Mouse (Mus musculus) neural tube, embryonic 14.5 days (tissue): Measurements from ENCODE around the gene Unc50. TPM values are rescaled to one million over a fixed set of nuclear protein-coding genes. Genes with fewer than 3 reads are reported as not detected.

Experiments
- ATAC-seq: fragments of 200-750 bp; cut with Nextera tagmentation; 2 replicates; pipeline ENCODE4 v1.8.0; 2017; ENCODE audit warnings: low read depth, mild to moderate bottlenecking, moderate TSS enrichment, moderate library complexity
- H3K27ac ChIP-seq: fragments of 300-500 bp; sonication (generic); 2 replicates; pipeline ENCODE4 v1.5.1; 2014; ENCODE audit warnings: low read depth, mild to moderate bottlenecking, control low read depth, low read length, moderate library complexity, mixed read lengths
- H3K27me3 ChIP-seq: fragments of 300-500 bp; sonication (generic); 2 replicates; pipeline ENCODE4 v1.6.1; 2014; ENCODE audit warnings: low read length; ENCODE audit not compliant: control insufficient read depth, insufficient read depth
- H3K36me3 ChIP-seq: fragments of 300-500 bp; sonication (generic); 2 replicates; pipeline ENCODE4 v1.6.1; 2014; ENCODE audit warnings: low read length, mixed read lengths; ENCODE audit not compliant: control insufficient read depth, insufficient read depth
- H3K4me1 ChIP-seq: fragments of 300-500 bp; sonication (generic); 2 replicates; pipeline ENCODE4 v1.6.1; 2014; ENCODE audit warnings: low read length; ENCODE audit not compliant: control insufficient read depth, insufficient read depth
- H3K4me2 ChIP-seq: fragments of 300-500 bp; sonication (generic); 2 replicates; pipeline ENCODE4 v1.6.1; 2014; ENCODE audit warnings: mild to moderate bottlenecking, low read depth, low read length, control low read depth
- H3K4me3 ChIP-seq: fragments of 300-500 bp; sonication (generic); 2 replicates; pipeline ENCODE4 v1.5.1; 2014; ENCODE audit warnings: low read depth, low read length, control low read depth, mixed read lengths
- H3K9ac ChIP-seq: fragments of 300-500 bp; sonication (generic); replicated peaks from 2 replicates; pipeline ENCODE4 v1.6.1; 2014; ENCODE audit warnings: low read depth, mild to moderate bottlenecking, control low read depth, low read length, mixed read lengths
- H3K9me3 ChIP-seq: fragments of 300-500 bp; sonication (generic); 2 replicates; pipeline ENCODE4 v1.6.1; 2016; ENCODE audit warnings: low read length; ENCODE audit not compliant: control insufficient read depth
- WGBS: fragments of 180-500 bp; shearing (Covaris S2); extraction: QIAGEN DNeasy Blood & Tissue Kit; methylation state at CpG from one replicate; pipeline ENCODE4 v1.1.7; 2014; 5-methylcytosine and 5-hydroxymethylcytosine counted together
- polyA plus RNA-seq: library from polyadenylated mRNA; unstranded; fragments of >200 nt; fragmentation: Nextera tagmentation; extraction: Ambion mirVana; gene quantifications from 2 replicates; pipeline ENCODE4 v1.2.1, GENCODE M21; 2014

The Unc50 gene
- polyA plus RNA-seq = 120 and 126 TPM in 2 replicates

DNA sequence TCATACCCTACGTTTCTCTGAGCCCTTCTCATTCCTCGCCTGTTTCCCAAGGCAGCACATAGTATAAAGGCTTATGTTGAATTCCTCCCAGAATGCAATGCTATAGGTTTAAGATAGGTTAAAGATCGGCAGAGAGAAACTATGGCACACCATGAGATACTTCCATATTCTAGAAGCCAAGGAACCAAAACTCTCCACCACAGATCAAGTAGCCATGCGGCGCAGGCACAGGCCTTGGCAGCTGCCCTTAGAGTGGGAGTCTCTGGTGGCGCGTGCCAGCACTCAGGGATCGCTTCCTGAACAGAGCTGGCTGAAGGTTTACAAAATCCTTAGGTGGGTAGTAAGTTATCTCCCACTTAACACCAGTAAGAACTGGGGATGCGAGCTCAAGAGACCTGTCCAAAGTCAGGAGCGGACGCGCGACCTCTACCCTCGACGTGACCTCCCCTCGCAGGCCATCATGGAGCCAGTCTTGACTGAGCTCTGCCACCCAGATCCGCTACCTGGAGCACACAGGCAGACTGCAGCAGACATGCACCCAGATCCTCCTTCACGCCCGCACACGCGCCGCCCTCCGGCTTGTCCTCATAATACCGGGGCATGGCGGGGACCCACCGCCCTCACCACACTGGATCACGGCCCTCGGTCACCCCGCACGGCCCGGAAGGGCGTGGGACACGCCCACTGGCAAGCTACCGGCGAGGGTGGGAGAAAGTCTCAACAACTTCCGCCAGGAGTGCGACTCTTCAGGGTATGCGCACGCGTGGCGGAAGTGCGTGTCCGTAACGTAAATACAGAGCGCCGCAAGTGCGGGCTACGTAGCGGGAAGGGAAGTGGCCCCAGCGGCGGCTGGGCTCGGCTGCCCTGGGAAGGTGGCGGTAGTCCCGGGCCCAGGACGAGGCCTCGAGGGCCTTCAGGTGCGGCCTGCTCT lies at the start of gene Unc50, which contains the start of gene Coa5:
Gene Unc50, plus strand, starts transcription at position 774 of the 931 bp plus-strand sequence.
Gene Coa5, minus strand, starts transcription at position 738 of the 931 bp plus-strand sequence.
- peaks cover 16% of the 10 kb centered on the region for H3K4me1 ChIP-seq
- peak within 1 kb of the TSS; percentile 60 for H3K27ac ChIP-seq
- H3K4me3 ChIP-seq = peak within 1 kb of the TSS; percentile 94
- no peaks in the 10 kb centered on the region for H3K27me3 ChIP-seq
- peak; percentile 99 for ATAC-seq
- peaks cover 17% of the 10 kb centered on the region for H3K36me3 ChIP-seq
- peak within 1 kb of the TSS; percentile 90 for H3K4me2 ChIP-seq
- no peaks in the 10 kb centered on the region for H3K9me3 ChIP-seq
- WGBS = 3% methylated on average over 57 of the region's 57 CpGs
- peak within 1 kb of the TSS; percentile 91 for H3K9ac ChIP-seq

- Histone ChIP-seq H3K9me3 (no peaks in the 10 kb centered on the region), H3K4me1 (no peaks in the 10 kb centered on the region), H3K4me3 (no peak overlapping the region), H3K27ac (no peak overlapping the region), H3K36me3 (peaks cover 26% of the 10 kb centered on the region), H3K27me3 (no peaks in the 10 kb centered on the region), H3K4me2 (no peak overlapping the region), H3K9ac (no peak overlapping the region)
- no peak for ATAC-seq
- 93% methylated on average over 5 of the region's 5 CpGs for WGBS
Measured at GRCm38 (mm10) chr1:37380913-37381312, 49.0 kb upstream of the Unc50 start.

DNA sequence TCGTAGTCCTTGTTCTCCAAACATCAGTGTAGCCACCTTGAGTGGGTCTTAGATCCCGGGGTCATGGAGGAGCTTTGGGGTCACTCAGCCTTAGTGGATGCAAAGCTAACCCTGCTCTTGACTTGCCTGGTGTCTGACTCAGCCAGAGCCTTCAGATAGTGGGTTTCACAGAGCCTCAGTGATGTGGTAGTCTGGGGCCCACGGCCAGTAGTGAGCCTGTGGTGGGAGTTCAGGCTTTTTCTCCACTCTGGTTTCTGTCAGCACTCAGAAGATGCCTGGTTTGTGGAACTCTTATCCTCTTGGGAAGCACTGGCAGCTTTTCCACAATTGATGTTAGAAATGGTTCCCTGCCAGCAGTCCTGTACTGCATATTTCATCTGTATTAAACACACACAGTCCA lies 45.6 kb upstream of the Unc50 start:
- Histone ChIP-seq H3K9me3 (no peaks in the 10 kb centered on the region), H3K9ac (no peak overlapping the region), H3K4me1 (no peaks in the 10 kb centered on the region), H3K36me3 (peaks cover 17% of the 10 kb centered on the region), H3K27ac (no peak overlapping the region), H3K4me3 (no peak overlapping the region), H3K4me2 (no peak overlapping the region), H3K27me3 (no peaks in the 10 kb centered on the region)
- no peak for ATAC-seq
- WGBS = 90% methylated on average over 3 of the region's 3 CpGs

DNA sequence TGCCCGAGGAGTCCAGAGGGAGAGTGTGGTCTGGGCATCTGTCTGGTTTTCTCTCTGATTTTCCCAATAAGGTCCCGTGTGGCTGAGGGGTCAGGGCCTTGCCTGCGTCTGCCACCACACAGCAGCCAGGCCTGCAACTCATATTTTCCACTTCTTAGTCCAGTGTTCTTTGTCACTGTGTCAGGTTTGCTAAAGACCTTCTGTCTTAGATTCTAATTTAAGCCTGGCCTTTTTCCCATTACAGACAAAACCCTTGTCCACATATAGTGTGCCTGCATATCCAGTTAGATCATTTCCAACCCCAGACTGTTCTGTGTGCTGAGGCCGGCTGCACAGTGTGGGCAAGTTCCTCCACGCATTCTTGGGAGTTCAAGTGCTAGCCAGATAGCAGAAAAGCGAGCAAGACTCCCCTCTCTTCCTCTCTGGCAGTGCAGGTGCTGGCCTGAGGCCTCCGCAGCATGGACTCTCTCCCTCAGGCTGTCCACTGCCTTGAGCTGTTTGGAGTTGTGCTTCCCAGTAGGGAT lies 43.4 kb upstream of the Unc50 start:
- peaks cover 23% of the 10 kb centered on the region; the same call in 1 of the 2 replicates for H3K36me3 ChIP-seq

GRCm38 (mm10) chr1:37393174-37393573 lies 36.8 kb upstream of the Unc50 start:
- H3K4me2 ChIP-seq = no peak overlapping the region
- WGBS = 71% methylated on average over 5 of the region's 5 CpGs
- H3K36me3 ChIP-seq = peaks cover 34% of the 10 kb centered on the region
- no peak overlapping the region for H3K27ac ChIP-seq
- ATAC-seq = no peak
- no peak overlapping the region for H3K9ac ChIP-seq
- H3K9me3 ChIP-seq = no peaks in the 10 kb centered on the region
- H3K27me3 ChIP-seq = no peaks in the 10 kb centered on the region
- H3K4me3 ChIP-seq = no peak overlapping the region
- no peaks in the 10 kb centered on the region for H3K4me1 ChIP-seq

More for the DNA sequence above, 43.4 kb upstream of the Unc50 start:
- Histone ChIP-seq H3K9ac (no peak overlapping the region), H3K4me1 (no peaks in the 10 kb centered on the region), H3K27ac (no peak overlapping the region), H3K4me3 (no peak overlapping the region), H3K4me2 (no peak overlapping the region), H3K9me3 (no peaks in the 10 kb centered on the region), H3K27me3 (no peaks in the 10 kb centered on the region)
- WGBS = 80% methylated on average over 7 of the region's 7 CpGs
- ATAC-seq = no peak

DNA sequence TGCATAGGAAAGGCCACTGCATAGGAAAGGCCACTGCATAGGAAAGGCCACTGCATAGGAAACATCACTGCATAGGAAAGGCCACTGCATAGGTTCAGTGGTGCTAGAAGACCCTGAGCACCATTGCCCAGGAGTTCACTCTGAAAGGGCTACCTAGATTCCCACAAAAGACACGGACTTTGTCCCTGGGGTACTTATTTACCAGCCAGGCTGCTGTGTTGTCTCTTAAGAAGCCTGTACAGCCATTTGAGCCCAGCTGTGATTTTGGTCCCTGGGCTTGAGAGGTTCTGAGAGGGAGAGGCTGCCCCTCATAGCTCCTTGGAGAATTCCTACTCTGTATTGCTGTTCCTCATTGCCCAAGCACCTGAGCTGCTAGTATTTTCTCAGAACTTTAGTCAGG lies 33.5 kb upstream of the Unc50 start:
- no peak overlapping the region for H3K4me2 ChIP-seq
- no peaks in the 10 kb centered on the region for H3K9me3 ChIP-seq
- 36% methylated on average over 1 of the region's 1 CpGs for WGBS
- H3K27me3 ChIP-seq = no peaks in the 10 kb centered on the region
- H3K9ac ChIP-seq = no peak overlapping the region
- no peak overlapping the region for H3K27ac ChIP-seq
- H3K4me1 ChIP-seq = no peaks in the 10 kb centered on the region
- ATAC-seq = no peak
- peaks cover 32% of the 10 kb centered on the region for H3K36me3 ChIP-seq
- no peak overlapping the region for H3K4me3 ChIP-seq

DNA sequence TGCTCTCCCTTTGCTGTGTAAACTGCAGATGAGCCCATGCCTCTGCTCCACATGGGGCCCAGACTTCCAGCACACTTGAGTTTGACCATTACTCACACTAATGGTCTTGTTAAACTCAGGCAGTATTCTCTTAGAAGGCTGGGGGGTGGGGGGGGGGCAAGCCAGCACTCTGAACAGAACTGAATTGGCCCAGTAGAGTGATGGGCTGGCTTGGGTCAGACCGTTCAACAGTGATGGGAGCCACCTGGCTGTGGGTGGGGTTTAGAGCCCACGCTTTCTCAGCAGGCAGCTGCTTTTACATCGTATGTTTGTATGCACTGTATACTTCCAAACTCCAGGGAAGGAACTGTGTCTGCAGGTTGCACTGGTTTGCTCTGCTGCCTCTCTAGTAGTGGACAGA lies 31.0 kb upstream of the Unc50 start:
- Histone ChIP-seq H3K9ac (no peak overlapping the region), H3K9me3 (no peaks in the 10 kb centered on the region), H3K27ac (no peak overlapping the region), H3K36me3 (peaks cover 28% of the 10 kb centered on the region), H3K4me3 (no peak overlapping the region), H3K27me3 (no peaks in the 10 kb centered on the region), H3K4me1 (no peaks in the 10 kb centered on the region), H3K4me2 (no peak overlapping the region)
- 34% methylated on average over 3 of the region's 3 CpGs for WGBS
- ATAC-seq = no peak

DNA sequence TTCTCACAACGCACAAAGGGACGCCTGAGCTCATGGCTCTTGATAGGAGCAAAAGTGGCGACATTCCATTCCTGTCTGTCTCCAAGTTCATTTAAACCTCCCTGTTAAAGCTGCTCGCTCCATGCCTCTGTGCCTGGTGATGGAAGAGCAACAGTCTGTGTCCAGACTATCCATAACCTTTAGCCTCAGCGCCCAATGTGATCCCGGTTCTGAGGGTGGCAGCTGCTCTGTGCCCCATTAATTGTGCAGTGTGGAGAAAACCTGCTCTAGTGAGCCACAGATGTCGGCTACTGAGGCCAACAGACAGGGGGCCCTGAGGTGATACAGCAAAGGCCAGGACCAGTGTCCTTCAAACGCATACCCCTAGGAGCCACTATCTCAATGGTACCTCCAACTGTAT lies 30.2 kb upstream of the Unc50 start:
- 57% methylated on average over 8 of the region's 8 CpGs for WGBS
- peaks cover 21% of the 10 kb centered on the region for H3K36me3 ChIP-seq
- H3K9me3 ChIP-seq = no peaks in the 10 kb centered on the region
- H3K4me1 ChIP-seq = no peaks in the 10 kb centered on the region
- H3K4me2 ChIP-seq = no peak overlapping the region
- ATAC-seq = no peak
- H3K27ac ChIP-seq = no peak overlapping the region
- H3K27me3 ChIP-seq = no peaks in the 10 kb centered on the region
- H3K4me3 ChIP-seq = no peak overlapping the region
- H3K9ac ChIP-seq = no peak overlapping the region

- no peak overlapping the region for H3K4me3 ChIP-seq
- no peaks in the 10 kb centered on the region for H3K4me1 ChIP-seq
- H3K4me2 ChIP-seq = no peak overlapping the region
- ATAC-seq = no peak
- no peaks in the 10 kb centered on the region for H3K9me3 ChIP-seq
- WGBS = 61% methylated on average over 4 of the region's 4 CpGs
- no peak overlapping the region for H3K9ac ChIP-seq
- H3K27me3 ChIP-seq = no peaks in the 10 kb centered on the region
- H3K27ac ChIP-seq = no peak overlapping the region
- peaks cover 16% of the 10 kb centered on the region for H3K36me3 ChIP-seq
Measured at GRCm38 (mm10) chr1:37401687-37402086, 28.3 kb upstream of the Unc50 start.
